Mouse (Mus musculus) kidney, postnatal 4 days (tissue): Measurements from ENCODE around the gene Cog3.

Experiments used
- DNase-seq, 2 experiments: peaks; one replicate each; pipeline ENCODE4 v3.0.0; 2021; ENCODE audit warnings: mixed read lengths in 2 of 2

The Cog3 gene

GRCm38 (mm10) chr14:75758401-75758800, 4.1 kb upstream of the Cog3 start:
- DNase-seq: no peak

- no peak for DNase-seq
These were observed 3.5 kb upstream of the Cog3 start for GRCm38 (mm10) chr14:75757821-75758220.

GRCm38 (mm10) chr14:75756971-75757370, 2.7 kb upstream of the Cog3 start:
- no peak for DNase-seq

GRCm38 (mm10) chr14:75753206-75753605, 1.1 kb downstream of the Cog3 start:
- no peak for DNase-seq

GRCm38 (mm10) chr14:75751040-75751439, 3.3 kb downstream of the Cog3 start:
- DNase-seq: no peak

- no peak for DNase-seq
These were observed 5.2 kb downstream of the Cog3 start for GRCm38 (mm10) chr14:75749123-75749522.

- DNase-seq: no peak
These were observed 6.4 kb downstream of the Cog3 start for GRCm38 (mm10) chr14:75747960-75748359.

GRCm38 (mm10) chr14:75741904-75742303, 12.4 kb downstream of the Cog3 start:
- no peak for DNase-seq

- no peak for DNase-seq
These were observed 18.7 kb downstream of the Cog3 start for GRCm38 (mm10) chr14:75735597-75735996.

GRCm38 (mm10) chr14:75732631-75733030, 21.7 kb downstream of the Cog3 start:
- DNase-seq: no peak

- no peak for DNase-seq
These were observed 23.0 kb downstream of the Cog3 start for GRCm38 (mm10) chr14:75731361-75731760.

GRCm38 (mm10) chr14:75728111-75728510, 26.2 kb downstream of the Cog3 start:
- no peak for DNase-seq

GRCm38 (mm10) chr14:75727046-75727445, 27.3 kb downstream of the Cog3 start:
- DNase-seq: peak; percentile 58 to 70

GRCm38 (mm10) chr14:75722816-75723215, 31.5 kb downstream of the Cog3 start:
- DNase-seq: no peak

GRCm38 (mm10) chr14:75721977-75722563, 32.2 kb downstream of the Cog3 start:
- peak; percentile 30 to 49 for DNase-seq

- DNase-seq: no peak
These were observed 34.2 kb downstream of the Cog3 start for GRCm38 (mm10) chr14:75720121-75720520.

- DNase-seq: no peak
These were observed 37.9 kb downstream of the Cog3 start for GRCm38 (mm10) chr14:75716410-75716809.

GRCm38 (mm10) chr14:75713661-75714060, 40.7 kb downstream of the Cog3 start:
- DNase-seq: peak in 1 of 2 experiments; percentile 33

GRCm38 (mm10) chr14:75712687-75713086, 41.6 kb downstream of the Cog3 start:
- DNase-seq: no peak

GRCm38 (mm10) chr14:75711731-75712130, 42.6 kb downstream of the Cog3 start:
- DNase-seq: no peak

- DNase-seq: peak in 1 of 2 experiments; percentile 19
These were observed 45.3 kb downstream of the Cog3 start for GRCm38 (mm10) chr14:75708986-75709385.

- peak in 1 of 2 experiments; percentile 14 for DNase-seq
These were observed 46.5 kb downstream of the Cog3 start for GRCm38 (mm10) chr14:75707771-75708170.

- peak; percentile 26 to 40 for DNase-seq
These were observed 47.7 kb downstream of the Cog3 start for GRCm38 (mm10) chr14:75706647-75707046.

GRCm38 (mm10) chr14:75697928-75698327, 56.4 kb downstream of the Cog3 start:
- DNase-seq: no peak

- no peak for DNase-seq
These were observed 58.2 kb downstream of the Cog3 start for GRCm38 (mm10) chr14:75696096-75696495.
